Mouse (Mus musculus) limb, embryonic 11.5 days (tissue): ENCODE data around the gene Gprc5d. TPM values are rescaled to one million over a fixed set of nuclear protein-coding genes. Genes with fewer than 3 reads are reported as not detected.
A peak's percentile ranks its signal among the peaks of the same experiment; 100 is the strongest.

ENCODE experiments used
- ATAC-seq: fragments of 200-750 bp; cut with Nextera tagmentation; 2 replicates; pipeline ENCODE4 v1.8.0; 2017; ENCODE audit warnings: low read depth; ENCODE audit not compliant: insufficient number of reproducible peaks, low FRiP score, low TSS enrichment
- DNase-seq: peaks from one replicate; pipeline ENCODE4 v3.0.0-alpha.2; 2015; ENCODE audit warnings: low spot score
- H3K27ac ChIP-seq: fragments of 300-500 bp; sonication (generic); replicated peaks from 2 replicates; pipeline ENCODE4 v1.5.1; 2014; ENCODE audit warnings: low read depth, mild to moderate bottlenecking, low read length
- H3K27me3 ChIP-seq: fragments of 300-500 bp; sonication (generic); 2 replicates; pipeline ENCODE4 v1.6.1; 2014; ENCODE audit warnings: mild to moderate bottlenecking, low read length, mixed read lengths; ENCODE audit not compliant: control insufficient read depth, insufficient read depth
- H3K36me3 ChIP-seq: fragments of 300-500 bp; sonication (generic); 2 replicates; pipeline ENCODE4 v1.6.1; 2014; ENCODE audit warnings: mild to moderate bottlenecking, low read length, moderate library complexity, mixed read lengths; ENCODE audit not compliant: control insufficient read depth, insufficient read depth
- H3K4me1 ChIP-seq: fragments of 300-500 bp; sonication (generic); 2 replicates; pipeline ENCODE4 v1.6.1; 2014; ENCODE audit warnings: low read length, mixed read lengths; ENCODE audit not compliant: control insufficient read depth, insufficient read depth
- H3K4me2 ChIP-seq: fragments of 300-500 bp; sonication (generic); 2 replicates; pipeline ENCODE4 v1.6.1; 2014; ENCODE audit warnings: low read depth, mild to moderate bottlenecking, moderate library complexity; ENCODE audit not compliant: severe bottlenecking
- H3K4me3 ChIP-seq: fragments of 300-500 bp; sonication (generic); 2 replicates; pipeline ENCODE4 v1.5.1; 2014; ENCODE audit warnings: low read depth, low read length
- H3K9ac ChIP-seq: fragments of 300-500 bp; sonication (generic); 2 replicates; pipeline ENCODE4 v1.6.1; 2014; ENCODE audit warnings: mild to moderate bottlenecking, low read length
- H3K9me3 ChIP-seq: fragments of 300-500 bp; sonication (generic); 2 replicates; pipeline ENCODE4 v1.6.1; 2016; ENCODE audit warnings: low read length; ENCODE audit not compliant: control insufficient read depth
- WGBS: fragments of 180-500 bp; shearing (Covaris S2); extraction: QIAGEN DNeasy Blood & Tissue Kit; methylation state at CpG from one replicate; pipeline ENCODE4 v1.1.7; 2014; 5-methylcytosine and 5-hydroxymethylcytosine counted together
- polyA plus RNA-seq: library from polyadenylated mRNA; unstranded; fragments of >200 nt; fragmentation: Nextera tagmentation; extraction: Ambion mirVana; gene quantifications from 2 replicates; pipeline ENCODE4 v1.2.1, GENCODE M21; 2014

Gprc5d gene
- polyA plus RNA-seq, 1 experiment from 2014 or later, result not detected

DNA sequence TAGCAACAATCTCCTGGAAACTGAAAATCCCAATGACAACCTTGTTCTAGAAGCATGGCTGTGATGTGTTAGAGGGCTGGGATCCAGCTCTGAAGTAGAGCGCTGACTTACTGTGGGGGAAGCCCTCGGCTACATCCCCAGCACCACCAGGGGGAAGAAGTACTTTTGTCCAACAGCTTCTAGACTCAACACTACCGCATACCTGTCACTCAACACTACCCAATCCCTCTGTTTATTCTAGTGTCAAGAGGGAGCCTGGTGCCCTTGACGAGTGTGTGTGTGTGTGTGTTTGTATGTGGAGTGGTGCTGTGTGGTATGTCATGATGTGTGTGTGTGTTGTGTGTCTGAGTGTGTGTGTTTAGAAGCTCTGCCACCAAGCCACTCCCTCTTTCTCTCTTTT, 39.4 kb upstream of the Gprc5d start:
- Histone ChIP-seq H3K36me3 (no peaks in the 10 kb centered on the region), H3K27ac (no peak overlapping the region), H3K27me3 (no peaks in the 10 kb centered on the region), H3K9ac (no peak overlapping the region), H3K9me3 (0 out of 2 replicates have a peak, but pooled peaks cover 2% of the 10 kb centered on the region), H3K4me2 (no peak overlapping the region), H3K4me3 (no peak overlapping the region), H3K4me1 (no peaks in the 10 kb centered on the region)
- no peak for DNase-seq
- no peak for ATAC-seq
- WGBS, result 79% methylated on average over 4 of the region's 4 CpGs

DNA sequence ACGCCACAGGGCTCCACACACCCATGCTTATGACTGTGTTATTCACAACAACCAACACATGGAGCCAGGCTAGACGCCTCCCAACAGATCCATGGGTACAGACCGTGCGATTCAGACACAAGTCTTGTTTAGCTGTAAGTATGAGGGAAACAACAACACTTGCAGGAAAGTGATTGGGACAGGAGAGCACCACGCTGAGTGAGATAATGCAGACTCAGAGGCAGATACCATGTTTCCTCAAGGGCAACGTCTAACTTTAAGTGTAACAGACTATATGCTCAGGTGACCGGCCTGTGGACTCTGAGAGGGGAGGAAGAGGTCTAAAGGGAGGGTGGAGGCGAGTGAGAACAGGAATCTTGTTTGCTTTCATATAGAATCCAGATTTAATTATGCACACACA, 38.5 kb upstream of the Gprc5d start:
- Histone ChIP-seq H3K4me1 (no peaks in the 10 kb centered on the region), H3K36me3 (no peaks in the 10 kb centered on the region), H3K9me3 (0 out of 2 replicates have a peak, but pooled peaks cover 2% of the 10 kb centered on the region), H3K4me2 (no peak overlapping the region), H3K4me3 (no peak overlapping the region), H3K27me3 (no peaks in the 10 kb centered on the region), H3K27ac (no peak overlapping the region), H3K9ac (no peak overlapping the region)
- DNase-seq (no peak), ATAC-seq (no peak)
- WGBS, result 79% methylated on average over 8 of the region's 8 CpGs

DNA sequence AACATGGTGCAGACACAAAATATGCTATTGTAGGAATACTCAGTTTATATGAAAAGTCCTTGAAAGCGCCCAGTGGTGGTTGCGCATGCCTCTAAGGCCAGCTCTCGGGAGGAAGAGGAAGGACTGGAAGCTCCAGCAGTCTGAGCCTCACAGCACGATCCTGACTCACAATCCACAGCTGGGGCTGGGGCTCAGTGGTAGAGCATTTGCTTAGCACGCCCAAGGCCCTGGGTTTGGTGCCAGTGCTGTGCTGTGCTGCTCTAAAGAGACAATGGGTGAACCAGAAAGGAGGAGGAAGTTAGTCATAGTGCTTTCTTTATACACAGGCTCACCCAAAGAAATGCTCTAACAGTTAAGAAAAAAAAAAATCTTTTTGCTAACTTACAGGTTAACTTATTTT, 35.6 kb upstream of the Gprc5d start:
- Histone ChIP-seq H3K4me2 (no peak overlapping the region), H3K4me3 (no peak overlapping the region), H3K27me3 (no peaks in the 10 kb centered on the region), H3K9ac (no peak overlapping the region), H3K36me3 (no peaks in the 10 kb centered on the region), H3K27ac (no peak overlapping the region), H3K9me3 (0 out of 2 replicates have a peak, but pooled peaks cover 2% of the 10 kb centered on the region), H3K4me1 (no peaks in the 10 kb centered on the region)
- 90% methylated on average over 5 of the region's 5 CpGs for WGBS
- ATAC-seq, result no peak
- no peak for DNase-seq

DNA sequence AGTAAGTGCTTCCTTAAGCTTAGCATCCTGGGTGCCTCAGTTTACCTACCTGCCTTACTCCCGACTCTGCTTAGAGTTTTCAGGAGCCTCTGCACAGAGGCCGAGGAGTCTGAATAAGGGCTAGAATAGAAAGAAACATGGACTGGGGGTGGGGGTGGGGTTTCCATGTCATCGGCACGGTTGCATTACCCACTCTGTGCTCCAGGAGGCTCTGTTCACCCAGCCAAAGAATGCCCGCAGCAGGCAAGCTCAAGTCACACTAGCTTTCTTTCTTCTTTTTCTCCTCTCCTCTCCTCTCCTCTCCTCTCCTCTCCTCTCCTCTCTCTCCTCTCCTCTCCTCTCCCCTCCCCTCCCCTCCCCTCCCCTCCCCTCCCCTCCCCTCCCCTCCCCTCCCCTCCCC, 32.2 kb upstream of the Gprc5d start:
- Histone ChIP-seq H3K27ac (no peak overlapping the region), H3K4me3 (no peak overlapping the region), H3K36me3 (no peaks in the 10 kb centered on the region), H3K4me1 (no peaks in the 10 kb centered on the region), H3K4me2 (no peak overlapping the region), H3K9me3 (0 out of 2 replicates have a peak, but pooled peaks cover 2% of the 10 kb centered on the region), H3K27me3 (no peaks in the 10 kb centered on the region), H3K9ac (no peak overlapping the region)
- WGBS, result 33% methylated on average over 5 of the region's 5 CpGs
- DNase-seq, result peak; percentile 62
- ATAC-seq, result no peak

DNA sequence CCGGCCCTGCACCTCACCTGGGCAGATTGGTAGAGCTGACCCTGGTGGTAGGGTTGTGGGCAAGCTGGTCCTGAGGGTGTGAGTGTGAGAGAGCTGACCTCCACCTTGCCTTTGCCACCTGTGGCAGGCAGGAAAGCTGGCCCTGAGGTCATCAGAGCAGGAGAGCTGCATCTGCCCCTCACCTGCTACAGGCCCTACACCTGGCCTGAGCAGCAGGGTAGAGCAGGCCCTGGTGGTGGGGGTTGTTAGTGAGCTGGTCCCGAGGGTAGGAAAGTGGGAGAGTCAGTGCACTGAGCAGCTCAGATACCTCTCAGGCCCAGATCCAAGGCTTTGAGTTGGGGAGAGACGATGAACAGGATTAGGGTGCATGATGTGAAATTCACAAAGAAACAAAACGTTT, 31.6 kb upstream of the Gprc5d start:
- 0 out of 2 replicates have a peak, but pooled peaks cover 2% of the 10 kb centered on the region for H3K9me3 ChIP-seq
- H3K4me2 ChIP-seq, result no peak overlapping the region
- no peak for DNase-seq
- H3K27ac ChIP-seq, result no peak overlapping the region
- no peak overlapping the region for H3K9ac ChIP-seq
- no peak for ATAC-seq
- no peaks in the 10 kb centered on the region for H3K36me3 ChIP-seq
- 79% methylated on average over 4 of the region's 4 CpGs for WGBS
- no peaks in the 10 kb centered on the region for H3K27me3 ChIP-seq
- H3K4me3 ChIP-seq, result no peak overlapping the region
- H3K4me1 ChIP-seq, result no peaks in the 10 kb centered on the region

DNA sequence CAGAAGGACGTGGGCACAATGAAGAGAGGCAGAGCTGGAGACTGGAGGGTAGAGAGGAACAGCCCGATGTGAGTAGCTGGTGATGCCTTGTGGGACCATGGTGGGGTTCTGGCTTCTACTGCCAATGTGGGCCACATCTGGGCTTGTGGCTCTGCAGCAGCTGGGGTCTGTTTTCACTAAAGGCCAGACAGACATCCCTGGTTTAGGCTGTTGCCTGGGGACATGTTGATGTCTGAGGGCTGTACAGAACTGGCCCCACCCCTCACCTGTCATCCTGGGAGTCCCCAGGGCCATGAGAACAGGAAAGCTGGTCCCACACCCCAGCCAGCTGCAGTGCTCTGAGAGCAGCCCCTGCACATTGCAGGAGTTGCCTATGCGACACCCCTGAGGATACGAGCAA, 31.1 kb upstream of the Gprc5d start:
- no peak overlapping the region for H3K4me2 ChIP-seq
- DNase-seq (no peak), ATAC-seq (0 out of 2 replicates have a peak, but pooled peaks have one; percentile 19)
- WGBS, result 84% methylated on average over 4 of the region's 4 CpGs
- 0 out of 2 replicates have a peak, but pooled peaks cover 2% of the 10 kb centered on the region for H3K9me3 ChIP-seq
- H3K9ac ChIP-seq, result no peak overlapping the region
- no peaks in the 10 kb centered on the region for H3K27me3 ChIP-seq
- no peaks in the 10 kb centered on the region for H3K4me1 ChIP-seq
- H3K36me3 ChIP-seq, result no peaks in the 10 kb centered on the region
- H3K4me3 ChIP-seq, result no peak overlapping the region
- H3K27ac ChIP-seq, result no peak overlapping the region

DNA sequence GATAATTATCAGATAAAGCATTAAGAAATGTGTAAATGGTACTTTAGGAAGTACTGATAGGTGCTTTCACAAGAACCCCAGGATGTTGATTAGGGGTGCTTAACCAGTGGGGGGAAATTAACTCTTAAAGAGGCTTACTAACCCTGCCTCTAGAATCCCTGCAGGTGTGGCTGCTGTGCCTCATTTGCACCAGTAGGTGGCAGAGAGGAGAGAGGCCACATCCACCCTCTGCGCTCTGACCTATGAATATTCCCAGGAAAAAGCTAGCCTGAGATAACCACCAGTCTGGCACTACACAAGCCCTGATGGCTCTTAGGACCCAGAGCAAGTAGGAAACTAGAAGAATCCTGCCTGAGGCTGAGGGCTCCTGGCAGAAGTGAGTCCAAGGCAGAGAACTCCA, 30.4 kb upstream of the Gprc5d start:
- DNase-seq (peak; percentile 56), ATAC-seq (peak; percentile 40; the same call in 1 of the 2 replicates)
- 43% methylated on average over 1 of the region's 1 CpGs for WGBS
- H3K27me3 ChIP-seq, result no peaks in the 10 kb centered on the region
- H3K4me2 ChIP-seq, result no peak overlapping the region
- H3K4me3 ChIP-seq, result no peak overlapping the region
- H3K9me3 ChIP-seq, result 0 out of 2 replicates have a peak, but pooled peaks cover 2% of the 10 kb centered on the region
- H3K4me1 ChIP-seq, result no peaks in the 10 kb centered on the region
- H3K9ac ChIP-seq, result no peak overlapping the region
- H3K36me3 ChIP-seq, result no peaks in the 10 kb centered on the region
- H3K27ac ChIP-seq, result no peak overlapping the region

DNA sequence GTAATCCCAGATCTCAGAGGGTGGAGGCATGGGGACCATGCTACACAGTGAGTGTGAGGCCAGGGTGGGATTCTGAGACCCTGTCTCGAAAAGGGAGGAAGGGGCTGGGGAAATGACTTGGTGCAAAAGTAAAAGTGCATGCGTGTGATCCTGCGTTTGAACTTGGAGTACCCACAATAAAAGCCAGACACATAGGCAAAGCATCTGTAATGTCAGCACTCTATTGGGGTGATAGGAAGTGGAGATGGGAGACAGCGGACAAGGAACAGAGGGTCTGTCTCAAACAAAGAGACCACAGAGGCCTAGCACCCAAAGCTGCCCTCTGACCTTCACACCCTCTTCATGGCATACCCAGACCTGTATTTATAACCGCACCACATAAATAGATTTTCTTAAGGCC, 27.9 kb upstream of the Gprc5d start:
- Histone ChIP-seq H3K4me1 (0 out of 2 replicates have a peak, but pooled peaks cover 2% of the 10 kb centered on the region), H3K4me2 (no peak overlapping the region), H3K9ac (no peak overlapping the region), H3K36me3 (no peaks in the 10 kb centered on the region), H3K9me3 (no peaks in the 10 kb centered on the region), H3K27ac (no peak overlapping the region), H3K27me3 (no peaks in the 10 kb centered on the region), H3K4me3 (no peak overlapping the region)
- ATAC-seq (no peak), DNase-seq (no peak)
- WGBS, result 84% methylated on average over 5 of the region's 5 CpGs

DNA sequence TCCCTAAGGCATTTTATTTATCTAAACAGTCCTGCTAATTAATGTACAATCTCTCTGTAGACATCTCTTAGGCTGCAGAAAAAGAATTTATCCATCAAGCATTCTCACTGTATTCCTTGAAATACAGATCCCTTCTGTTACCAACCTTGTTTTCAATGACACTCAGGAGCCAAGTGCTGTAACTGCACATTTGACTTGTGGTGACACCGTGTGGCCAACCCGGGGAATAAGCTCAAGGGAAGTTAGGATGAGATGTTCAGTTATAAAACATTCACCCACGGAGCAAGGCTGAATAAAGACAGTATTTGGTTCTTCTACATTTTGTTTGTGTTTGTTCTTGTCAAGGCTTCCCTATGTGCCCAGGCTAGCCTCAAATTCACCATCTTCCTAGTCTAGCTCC, 26.4 kb upstream of the Gprc5d start:
- H3K36me3 ChIP-seq, result no peaks in the 10 kb centered on the region
- no peak overlapping the region for H3K9ac ChIP-seq
- H3K9me3 ChIP-seq, result no peaks in the 10 kb centered on the region
- ATAC-seq (no peak), DNase-seq (peak; percentile 49)
- no peaks in the 10 kb centered on the region for H3K27me3 ChIP-seq
- H3K4me3 ChIP-seq, result no peak overlapping the region
- H3K4me1 ChIP-seq, result 0 out of 2 replicates have a peak, but pooled peaks cover 2% of the 10 kb centered on the region
- WGBS, result 4% methylated on average over 3 of the region's 3 CpGs
- no peak overlapping the region for H3K4me2 ChIP-seq
- no peak overlapping the region for H3K27ac ChIP-seq
